Mouse (Mus musculus) R1 (cell line): ENCODE measurements around the gene Apmap.

Experiments used
- DNase-seq: peaks from one replicate; pipeline ENCODE4 v3.0.0-alpha.2; 2018; ENCODE audit warnings: low read depth, low spot score

Gene Apmap

DNA sequence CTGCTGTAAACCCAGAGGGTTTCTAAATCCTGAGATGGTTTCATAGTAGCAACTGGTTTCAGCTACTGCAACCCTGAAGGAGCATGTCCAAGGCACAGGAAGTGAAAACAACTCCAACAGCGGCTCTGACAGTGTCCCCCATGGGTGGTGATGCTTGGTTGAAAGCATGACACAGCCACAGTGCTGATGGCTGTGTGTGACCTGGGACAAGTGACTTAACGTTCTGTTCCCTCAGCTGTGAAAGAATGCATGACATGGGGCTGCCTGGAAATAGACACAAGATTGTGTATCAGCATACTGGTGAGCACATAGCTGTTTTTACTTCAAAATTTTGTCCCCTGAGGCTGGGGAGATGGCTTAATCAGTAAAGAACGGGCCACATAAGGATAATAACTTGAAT lies 13.3 kb upstream of the Apmap start:
- no peak for DNase-seq

DNA sequence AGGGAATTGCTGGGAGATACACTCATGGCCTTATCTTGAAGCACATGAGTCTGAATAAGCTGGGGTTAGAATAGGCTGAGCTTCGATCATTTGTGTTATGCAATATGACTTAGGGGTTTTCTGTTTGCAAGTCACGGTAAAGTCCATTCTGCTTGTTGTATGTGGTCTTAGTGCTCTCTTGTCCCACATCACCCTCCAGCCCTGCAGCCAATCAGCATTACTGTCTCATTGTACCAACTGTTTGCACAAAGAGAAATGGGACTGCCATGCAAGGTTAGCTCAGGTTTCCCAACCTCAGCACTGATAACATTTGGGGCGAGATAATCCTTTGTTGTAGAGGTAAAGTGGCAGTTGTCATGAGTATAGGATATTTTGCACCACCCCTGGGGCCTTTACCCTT lies 1.7 kb upstream of the Apmap start:
- no peak for DNase-seq

DNA sequence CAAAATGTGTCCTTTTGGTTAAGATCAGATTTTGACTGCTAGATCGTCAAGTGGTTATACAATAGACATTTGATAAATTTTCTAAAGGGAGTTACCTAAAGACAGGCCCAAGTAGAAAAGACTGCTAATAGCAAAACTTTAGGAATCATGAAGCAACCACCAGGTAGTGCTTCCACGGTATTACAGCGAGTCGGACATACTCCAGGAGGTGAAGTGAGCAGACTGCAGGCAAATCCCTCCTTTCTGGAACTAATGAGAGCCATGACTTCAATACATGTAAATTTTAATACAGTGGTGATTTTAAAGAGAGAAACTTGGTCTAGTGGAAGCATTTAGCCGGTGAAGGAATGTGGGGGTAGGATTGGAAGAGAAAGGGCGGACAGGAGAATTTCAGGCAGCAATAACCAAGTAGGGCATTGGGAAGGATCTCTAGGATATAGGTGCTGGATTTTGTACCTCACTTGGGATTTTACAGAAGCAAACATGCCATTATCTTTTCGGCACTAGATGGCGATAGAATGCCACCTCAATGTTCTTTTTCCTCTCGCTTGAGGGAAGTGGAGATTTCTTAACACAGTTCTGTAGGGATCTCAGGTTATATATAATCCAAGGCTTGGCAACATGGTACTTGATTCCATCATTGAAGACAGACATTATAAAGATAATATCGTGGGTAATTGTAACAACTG lies 649 bp upstream of the Apmap start:
- DNase-seq = peak; percentile 80

DNA sequence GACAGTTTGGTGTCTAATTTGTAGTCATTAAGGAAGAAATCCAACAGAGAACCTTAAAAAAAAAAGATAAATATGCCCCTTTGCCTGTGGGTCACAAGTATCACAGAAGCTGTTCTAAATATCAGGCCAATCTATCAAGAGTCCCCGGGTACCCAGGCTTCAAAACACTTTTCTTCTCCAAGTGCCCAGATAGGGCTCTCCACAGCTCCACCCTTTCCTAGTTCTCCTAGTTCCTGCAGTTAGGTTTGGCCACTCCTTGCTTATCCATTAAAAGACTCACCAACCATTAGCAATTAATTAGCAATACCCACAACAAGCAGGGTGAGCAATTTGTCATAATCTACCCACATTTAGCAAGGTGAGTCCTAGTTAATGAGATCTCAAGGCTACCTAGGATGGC lies 1.3 kb downstream of the Apmap start:
- no peak for DNase-seq

DNA sequence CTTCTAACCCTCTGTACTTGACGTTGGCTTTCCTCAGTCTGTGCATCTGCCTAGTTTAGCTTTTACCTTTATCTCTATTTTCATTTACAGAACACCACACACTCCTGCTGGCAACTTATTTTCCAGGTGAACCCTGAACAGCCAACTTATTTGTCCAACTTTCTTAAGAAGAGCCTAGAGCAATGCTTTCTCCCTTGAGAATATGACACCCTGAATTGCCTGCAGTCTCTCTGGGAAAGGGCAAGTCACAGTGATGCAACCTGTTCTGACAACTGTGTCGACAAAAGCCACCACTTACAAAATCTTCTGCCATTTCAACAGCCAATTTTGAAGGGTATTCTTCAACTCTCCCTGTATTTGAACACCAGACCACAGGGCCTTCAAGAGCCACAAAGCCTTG lies 3.6 kb downstream of the Apmap start:
- DNase-seq = no peak

DNA sequence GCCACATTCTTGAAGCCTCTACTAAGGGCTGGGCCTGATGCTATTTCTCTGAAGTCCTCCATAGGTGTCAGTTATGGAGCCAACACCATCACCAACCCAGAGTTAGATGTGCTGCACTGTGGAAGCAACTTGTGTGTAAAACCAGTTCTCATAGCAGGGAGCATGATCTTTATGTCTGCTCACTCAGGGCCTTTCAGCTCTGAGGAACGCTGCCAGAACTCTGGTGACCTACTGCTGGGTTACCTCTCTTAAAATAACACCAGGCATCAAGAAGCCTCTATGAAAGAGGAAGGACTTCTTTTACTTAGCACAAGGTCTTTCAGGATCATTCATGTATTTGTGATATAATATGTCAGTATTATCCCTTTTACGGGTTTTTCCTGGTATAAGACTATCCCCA lies 6.2 kb downstream of the Apmap start:
- no peak for DNase-seq

DNA sequence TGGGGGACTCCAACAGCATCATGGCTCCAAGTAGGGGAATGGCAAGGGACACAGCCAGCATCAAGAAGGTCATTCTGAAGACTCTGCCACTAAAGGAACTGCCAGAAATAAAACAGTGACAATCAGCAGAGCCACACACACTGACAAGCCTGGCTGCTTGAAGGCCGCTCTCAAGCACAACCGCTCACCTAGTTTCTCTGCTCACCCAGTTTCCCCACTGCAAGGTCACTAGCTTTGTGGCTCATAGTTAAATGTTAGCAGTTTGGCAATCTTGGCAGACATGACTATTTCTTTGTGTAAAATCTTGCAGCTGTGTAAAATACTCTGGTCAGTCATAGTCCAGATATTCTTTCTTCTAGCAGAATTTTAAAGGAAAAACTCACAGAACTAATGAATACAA lies 8.1 kb downstream of the Apmap start:
- DNase-seq = no peak

DNA sequence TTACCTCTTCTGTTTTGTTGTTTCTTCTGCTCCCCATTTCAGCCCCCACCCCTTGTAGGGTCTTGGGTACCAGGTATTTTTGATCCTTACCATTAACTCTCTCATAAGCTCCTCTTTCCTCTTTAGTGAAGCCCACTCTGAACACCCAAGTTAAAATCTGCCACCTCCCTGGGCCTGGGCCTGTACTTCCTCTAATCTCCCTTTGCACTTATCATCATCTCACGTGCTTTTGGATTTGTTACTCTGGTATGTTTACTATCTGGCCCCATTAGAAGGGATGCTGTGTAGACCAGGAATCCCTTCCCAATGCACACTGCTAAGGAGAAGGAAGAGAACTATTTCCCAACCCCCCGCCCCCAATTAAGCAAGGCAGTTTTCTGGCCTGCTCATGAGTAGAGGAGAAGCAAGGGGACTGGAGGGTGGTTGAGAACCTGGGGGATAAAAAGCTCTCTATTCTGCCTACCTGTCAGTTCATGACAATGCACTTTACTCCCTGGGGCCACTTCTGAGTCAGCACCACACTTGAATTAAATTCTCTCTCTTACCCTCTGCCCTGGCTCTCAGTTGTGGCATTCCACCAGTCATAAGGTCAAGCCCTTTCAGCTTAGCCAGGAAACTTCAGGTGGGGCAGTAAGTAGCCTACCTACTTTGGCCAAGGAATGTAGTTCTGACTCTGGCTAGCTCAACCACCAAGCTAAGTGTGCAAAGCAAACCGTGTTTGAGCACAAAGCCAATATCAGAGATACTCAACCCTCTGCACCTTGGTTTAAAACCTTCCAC lies 12.8 kb downstream of the Apmap start:
- DNase-seq = no peak

DNA sequence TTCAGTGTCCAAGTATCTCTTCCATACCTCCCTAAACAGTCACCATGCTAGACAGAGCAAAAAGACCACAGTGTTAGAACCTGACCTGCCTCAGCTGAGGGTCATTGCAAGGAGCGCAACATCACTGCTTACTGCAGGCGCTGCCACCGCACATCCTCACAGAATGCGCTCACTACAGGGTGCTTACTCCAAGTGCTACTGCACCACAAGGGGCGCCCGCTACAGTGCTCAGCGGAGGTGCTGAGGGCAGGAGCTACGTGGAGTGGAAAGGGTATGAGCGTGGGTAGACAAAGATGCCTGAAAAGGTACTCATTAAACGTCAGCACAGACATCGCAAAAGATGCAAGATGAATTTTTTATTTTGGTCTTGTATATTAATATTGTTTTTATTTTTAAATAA lies 19.3 kb downstream of the Apmap start:
- DNase-seq = peak; percentile 62

DNA sequence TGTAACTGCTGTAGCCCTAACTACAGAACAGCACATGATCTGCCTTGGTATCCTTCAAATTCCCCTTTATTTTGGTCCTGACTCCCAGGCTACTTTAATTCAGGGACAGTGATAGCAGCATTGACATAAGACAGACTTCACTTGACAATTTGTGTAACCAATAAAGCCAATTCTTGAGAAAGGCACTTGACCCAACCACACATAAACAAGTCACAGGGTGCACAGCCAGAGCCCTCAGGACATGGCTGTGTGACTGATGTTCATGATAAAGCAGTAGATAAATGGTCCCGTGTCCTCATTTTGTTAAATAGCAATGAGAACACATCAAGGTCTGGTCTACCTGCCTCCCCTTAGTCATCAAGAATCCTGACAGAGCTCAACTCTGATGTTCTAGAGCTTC lies 28.7 kb downstream of the Apmap start:
- DNase-seq = no peak

DNA sequence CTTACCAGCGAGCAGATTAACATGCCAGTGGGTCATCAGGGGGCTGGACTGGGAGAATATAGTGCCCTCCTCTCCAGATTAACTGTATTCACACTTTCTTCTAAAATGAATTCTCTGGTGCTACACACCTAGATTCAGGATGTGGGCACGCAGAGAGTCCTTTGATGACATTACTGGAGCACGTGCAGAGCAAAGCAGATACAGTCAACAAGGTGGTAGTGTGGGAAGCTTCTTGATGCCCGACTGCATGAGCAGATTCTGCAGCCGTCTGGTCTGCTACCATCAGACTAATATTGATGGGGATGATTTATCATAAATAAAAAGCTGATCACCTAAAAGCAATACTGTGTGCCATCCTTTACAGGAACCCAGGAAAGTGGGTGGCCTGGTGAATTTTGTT lies 29.8 kb downstream of the Apmap start:
- DNase-seq = no peak

DNA sequence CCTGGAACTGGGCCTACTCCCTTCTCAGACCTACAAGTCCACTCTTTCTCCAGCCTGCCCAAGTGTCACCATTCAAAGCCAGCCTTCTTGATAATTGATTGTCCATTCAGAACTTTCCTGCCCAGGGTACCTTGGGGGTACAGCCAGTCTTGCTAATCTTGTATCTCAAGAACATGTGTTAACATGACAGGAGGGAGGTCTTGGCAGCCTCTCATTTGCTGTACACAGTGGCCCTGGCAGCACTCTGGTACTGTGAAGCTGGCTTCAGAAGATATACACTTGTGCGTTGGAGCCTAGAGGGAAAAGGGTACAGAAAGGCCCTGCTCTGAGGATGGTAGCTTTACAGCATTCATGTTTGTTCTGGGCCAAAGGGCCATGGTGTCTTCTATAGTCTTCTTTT lies 32.1 kb downstream of the Apmap start:
- no peak for DNase-seq

DNA sequence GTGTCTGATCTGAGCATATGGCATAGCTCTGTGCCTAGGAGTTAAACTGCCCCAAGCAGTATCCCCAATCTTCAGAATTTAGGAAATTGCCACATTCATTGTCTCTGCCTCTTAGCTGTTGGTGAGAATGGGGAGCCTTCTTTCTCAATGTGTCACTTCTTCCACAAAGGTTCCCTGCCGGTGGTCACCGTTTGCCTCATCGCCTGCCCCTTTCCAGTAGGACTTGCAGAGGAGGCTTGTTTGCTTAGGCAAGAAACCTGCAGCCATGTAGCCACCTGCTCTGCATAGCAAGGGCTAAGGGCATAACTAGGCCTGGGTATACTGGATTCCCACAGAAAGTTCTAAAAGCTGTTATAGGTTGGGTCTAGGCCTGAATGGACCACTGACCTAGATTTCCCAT lies 35.9 kb downstream of the Apmap start:
- no peak for DNase-seq

DNA sequence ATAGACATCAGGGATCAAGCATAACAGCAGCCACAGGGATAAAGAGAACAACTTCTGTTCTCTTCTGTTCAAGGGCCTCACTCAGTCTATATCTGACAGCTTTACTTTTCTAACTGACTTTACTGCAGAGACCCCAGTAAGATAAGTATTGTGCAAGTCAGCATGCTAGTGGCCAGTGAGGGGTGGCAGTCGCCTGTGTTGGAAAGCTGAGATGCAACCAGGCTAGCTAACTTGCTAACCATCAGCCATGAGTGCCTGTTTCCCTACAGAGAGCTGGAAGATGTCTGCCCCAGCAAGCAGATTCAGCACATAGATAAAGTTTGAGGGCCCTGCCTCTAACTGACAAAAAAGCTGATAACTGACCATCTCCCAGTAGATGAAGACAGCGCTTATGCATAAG lies 37.6 kb downstream of the Apmap start:
- no peak for DNase-seq

DNA sequence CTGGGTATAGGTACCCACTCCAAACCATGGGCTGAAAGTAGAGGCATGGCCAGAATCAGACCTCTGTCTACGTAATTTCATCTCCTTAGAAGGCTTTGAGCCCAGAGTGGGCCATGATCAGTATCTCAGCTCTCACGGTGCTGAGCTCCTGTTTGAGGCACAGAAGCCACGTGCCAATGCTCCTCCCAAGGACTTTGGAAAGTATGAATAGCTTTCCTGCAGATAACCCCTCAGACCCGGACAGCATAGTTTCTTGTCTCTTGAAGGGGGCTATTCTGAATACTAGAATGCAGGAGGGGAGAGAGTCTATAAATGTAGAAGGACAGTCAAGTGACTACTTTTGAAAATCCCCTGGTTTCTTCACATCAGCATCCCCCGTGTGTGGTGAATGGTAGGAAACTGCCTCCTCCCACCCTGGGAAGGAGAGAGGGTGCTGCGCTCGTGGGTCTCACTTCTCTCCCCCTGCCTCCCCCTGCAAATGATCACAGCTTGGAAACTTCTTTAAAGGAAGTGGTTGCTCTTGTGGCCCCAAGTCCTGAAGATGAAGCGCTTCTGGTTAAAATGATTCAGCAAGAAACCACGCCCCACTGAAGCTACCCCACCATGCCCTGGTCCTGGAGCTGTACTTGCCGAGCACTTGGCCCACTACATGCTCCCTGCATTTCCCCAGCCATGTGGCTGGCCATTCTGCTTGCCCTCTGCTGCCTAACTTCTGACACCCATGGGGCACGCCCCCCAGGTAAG lies 38.3 kb downstream of the Apmap start, which contains the start of gene Cst7:
Gene Cst7, plus strand, starts transcription at position 569 of the 744 bp plus-strand sequence.
- no peak for DNase-seq

DNA sequence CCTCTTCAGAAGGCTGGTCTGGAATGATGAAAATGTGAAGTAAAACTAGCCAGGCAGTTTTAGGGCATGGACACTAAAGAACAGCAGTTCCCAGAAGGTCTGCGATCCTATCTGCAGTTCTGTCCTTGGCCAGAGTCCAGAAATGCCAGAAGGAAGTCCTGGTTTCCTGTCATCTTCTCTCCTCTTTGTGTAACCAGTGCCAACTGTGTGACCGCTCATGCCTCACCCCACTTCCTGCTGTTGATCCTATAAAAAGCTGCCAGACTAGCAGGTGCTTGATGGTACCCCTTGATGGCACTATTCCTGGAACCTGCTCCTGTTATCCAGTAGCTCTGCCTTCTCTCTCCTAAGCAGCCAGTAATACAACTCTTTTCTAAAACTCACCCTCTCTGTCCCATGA lies 41.3 kb downstream of the Apmap start:
- DNase-seq = no peak

DNA sequence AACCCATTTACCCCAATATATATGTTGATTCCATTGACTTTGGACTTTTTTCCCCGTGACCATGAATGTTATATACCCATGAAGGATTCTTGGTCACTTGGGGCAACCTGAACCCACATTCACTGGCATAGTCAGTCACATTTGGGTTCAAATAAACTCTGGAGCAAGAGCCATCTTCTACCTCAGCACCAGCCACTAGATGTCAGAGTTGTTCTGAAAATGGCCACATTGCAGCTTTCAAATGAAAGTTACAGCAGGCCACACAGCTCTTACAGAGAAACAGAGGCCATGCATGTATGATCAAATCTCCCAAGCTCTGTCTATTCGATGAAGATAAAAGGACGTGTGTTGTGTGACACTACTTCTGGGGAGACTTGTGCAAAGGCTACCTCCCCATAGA lies 49.8 kb downstream of the Apmap start:
- DNase-seq = peak; percentile 38

DNA sequence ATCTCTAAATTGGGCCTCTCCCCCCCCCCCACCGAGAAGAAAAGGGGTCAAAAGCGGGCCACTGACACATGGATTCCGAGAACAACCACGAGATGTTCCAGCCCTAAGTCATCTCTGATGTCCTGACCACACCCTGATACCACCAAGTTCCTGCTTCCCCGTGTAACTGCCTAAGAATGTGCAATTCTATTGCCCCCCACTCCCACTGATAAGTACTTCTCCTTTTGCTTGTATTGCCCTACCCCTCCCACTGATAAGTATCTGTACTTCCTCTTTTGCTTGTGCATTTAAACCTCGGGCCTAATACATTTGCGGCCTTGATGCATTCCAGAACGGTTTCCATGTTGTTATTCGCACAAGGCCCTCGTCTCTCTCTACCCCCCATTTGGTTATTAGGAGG lies 58.8 kb downstream of the Apmap start:
- peak; percentile 10 for DNase-seq
